Mouse (Mus musculus) thymus, adult 2 months (tissue): ENCODE results near the gene 6430628N08Rik.

ENCODE experiments used
- CTCF ChIP-seq: fragments of 200-500 bp; IDR thresholded peaks from 2 replicates; pipeline ENCODE4 v1.5.1; 2012; ENCODE audit warnings: mild to moderate bottlenecking, control low read depth, low read length, moderate library complexity, borderline replicate concordance; ENCODE audit not compliant: control insufficient read depth, poor library complexity, insufficient read depth; ENCODE audit errors: extremely low read depth
- POLR2A ChIP-seq: fragments of 200-500 bp; IDR thresholded peaks from 2 replicates; pipeline ENCODE4 v1.6.1; 2012; ENCODE audit warnings: mild to moderate bottlenecking, low read length, control low read depth, moderate library complexity; ENCODE audit not compliant: control insufficient read depth, poor library complexity, insufficient read depth; ENCODE audit errors: extremely low read depth

DNA sequence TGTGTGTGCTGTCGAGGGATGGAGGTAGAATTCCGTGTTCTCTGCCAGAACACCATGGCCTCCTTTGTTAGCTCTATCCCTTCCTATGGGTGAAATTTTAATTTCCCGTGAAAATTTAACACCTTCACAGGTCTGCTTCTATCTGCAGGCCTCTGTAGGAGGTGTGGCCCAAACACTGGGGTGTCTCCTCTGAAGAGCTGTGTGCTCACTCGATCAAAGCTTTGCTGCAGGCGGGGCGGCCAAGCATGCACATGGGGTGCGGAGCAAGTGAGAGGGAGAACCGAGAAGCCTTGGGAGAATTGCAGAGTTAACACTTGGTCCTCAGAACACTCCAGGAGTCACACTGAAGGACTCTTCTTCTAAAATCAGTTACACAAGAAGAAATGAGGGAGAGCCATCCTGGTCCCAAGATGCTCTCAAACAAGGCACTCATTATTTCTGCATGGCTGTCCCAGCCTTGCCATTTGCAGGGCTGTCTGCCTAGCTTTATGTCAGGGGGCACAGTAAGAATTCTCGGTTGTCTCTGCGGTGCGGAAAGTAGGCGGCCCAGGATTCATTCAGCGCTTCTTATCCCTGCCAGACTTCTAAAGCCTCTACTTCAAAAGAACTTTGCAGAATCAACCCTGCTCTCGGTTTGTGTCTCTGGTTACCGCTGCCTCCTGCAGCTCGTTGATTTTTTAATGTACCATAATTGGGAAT lies 20.8 kb upstream of the 6430628N08Rik start:
- TF ChIP-seq CTCF, result no peak
- TF ChIP-seq POLR2A, result no peak
